13 mouse cellular contexts compared by ENCODE assay signal in the genomic region with DNA sequence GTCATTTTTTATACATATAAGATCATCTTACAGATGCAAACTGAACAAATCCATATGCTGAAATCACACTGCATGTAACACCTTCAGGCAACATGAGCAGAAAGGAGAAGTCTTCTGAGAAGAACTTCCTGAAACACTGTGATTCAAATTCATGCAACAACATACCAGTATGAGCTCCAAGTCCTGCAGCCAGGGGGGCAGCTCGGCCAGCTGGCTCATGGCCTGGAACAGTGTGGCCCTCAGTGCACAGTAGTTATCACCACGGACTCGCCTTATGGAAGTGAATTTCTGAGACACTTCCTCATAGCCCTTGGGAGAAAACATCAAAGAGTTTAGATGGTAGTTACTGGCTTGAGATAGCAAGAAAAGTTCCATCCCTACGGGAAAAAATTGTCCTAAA. TPM values are rescaled to one million over a fixed set of nuclear protein-coding genes. Genes with fewer than 3 reads are reported as not detected.
A peak's percentile ranks its signal among the peaks of the same experiment; 100 is the strongest.
DNase-seq lines count a peak whose midpoint lies in the region; ATAC-seq and TF ChIP-seq lines count a peak whose summit lies in the region.
"Had no signal": no experiment of that assay in that cellular context is flagged by ENCODE, and none has a peak within 500 bp of the region (broad histone marks: within the 10 kb centered on the region; RNA-seq: fewer than 3 reads in every experiment).

No protein-coding gene starts in this region.

- WGBS in hindbrain, postnatal 0 days = 56% methylated on average over 4 of the region's 4 CpGs
- 92% methylated on average over 4 of the region's 4 CpGs for WGBS in hindbrain, embryonic 11.5 days
- WGBS in hindbrain, embryonic 14.5 days = 84% methylated on average over 4 of the region's 4 CpGs

- peak; percentile 20; the same call in 1 of the 2 replicates for TF ChIP-seq CTCF in hindbrain, postnatal 0 days (IDR thresholded peaks at IDR 0.05; ENCODE audit: low read depth)

- H3K27ac ChIP-seq in hindbrain, postnatal 0 days = no peak overlapping the region
- H3K27ac ChIP-seq in hindbrain, embryonic 11.5 days (ENCODE audit: low read depth, low read length) = no peak overlapping the region
- H3K27ac ChIP-seq in hindbrain, embryonic 14.5 days = no peak overlapping the region
- H3K27ac ChIP-seq: embryonic facial prominence, embryonic 15.5 days; hindbrain, embryonic 13.5 days; midbrain, embryonic 12.5 days had no signal

- no peaks in the 10 kb centered on the region for H3K27me3 ChIP-seq in hindbrain, postnatal 0 days (ENCODE audit: insufficient read depth, low read length)
- no peaks in the 10 kb centered on the region for H3K27me3 ChIP-seq in hindbrain, embryonic 11.5 days (ENCODE audit: control insufficient read depth, insufficient read depth, low read length)
- H3K27me3 ChIP-seq in hindbrain, embryonic 14.5 days (ENCODE audit: control insufficient read depth, insufficient read depth, low read length) = no peaks in the 10 kb centered on the region
- H3K27me3 ChIP-seq: embryonic facial prominence, embryonic 15.5 days; hindbrain, embryonic 13.5 days; midbrain, embryonic 12.5 days had no signal

- no peak overlapping the region for H3K9ac ChIP-seq in hindbrain, postnatal 0 days (replicated peaks; ENCODE audit: low read length)
- no peak overlapping the region for H3K9ac ChIP-seq in hindbrain, embryonic 11.5 days (ENCODE audit: low read depth, low read length)
- no peak overlapping the region for H3K9ac ChIP-seq in hindbrain, embryonic 14.5 days
- H3K9ac ChIP-seq: embryonic facial prominence, embryonic 15.5 days; hindbrain, embryonic 13.5 days; midbrain, embryonic 12.5 days had no signal

- H3K4me2 ChIP-seq in hindbrain, postnatal 0 days (ENCODE audit: low read depth, low read length) = no peak overlapping the region
- H3K4me2 ChIP-seq in hindbrain, embryonic 11.5 days (replicated peaks; ENCODE audit: low read depth, low read length) = no peak overlapping the region
- H3K4me2 ChIP-seq in hindbrain, embryonic 14.5 days (replicated peaks) = no peak overlapping the region
- H3K4me2 ChIP-seq: embryonic facial prominence, embryonic 15.5 days; hindbrain, embryonic 13.5 days; midbrain, embryonic 12.5 days had no signal

- intact Hi-C loops in gastrocnemius, postnatal 14 days (cut with DNase I; ENCODE audit: low total_unique reads) = loop anchor here (10.0 kb wide), 1 partner anchor 291 kb away; no protein-coding TSS in a partner anchor

- H3K4me1 ChIP-seq in hindbrain, postnatal 0 days (ENCODE audit: insufficient read depth, low read length) = no peaks in the 10 kb centered on the region
- no peaks in the 10 kb centered on the region for H3K4me1 ChIP-seq in hindbrain, embryonic 11.5 days (replicated peaks; ENCODE audit: control insufficient read depth, insufficient read depth, low read length)
- no peaks in the 10 kb centered on the region for H3K4me1 ChIP-seq in hindbrain, embryonic 14.5 days (replicated peaks; ENCODE audit: control insufficient read depth, insufficient read depth, low read length)
- H3K4me1 ChIP-seq: midbrain, embryonic 12.5 days had no signal

- DNase-seq in hindbrain, postnatal 0 days (ENCODE audit: low spot score) = peak; percentile 31
- no peak for DNase-seq in hindbrain, embryonic 11.5 days (ENCODE audit: low spot score)
- peak; percentile 69 for DNase-seq in cerebellum, adult 11-12 months
- peak; percentile 74 for DNase-seq in gastrocnemius, postnatal 14 days
- DNase-seq in lung, postnatal 14 days = peak; percentile 53
- no peak for DNase-seq in hindbrain, embryonic 14.5 days (ENCODE audit: low spot score)
- no peak for DNase-seq in frontal cortex, postnatal 14 days (ENCODE audit: low spot score in 2 of 2)
- DNase-seq in liver = no peak
- DNase-seq: right cerebral cortex, postnatal 25 days had no signal

- no peaks in the 10 kb centered on the region for H3K9me3 ChIP-seq in hindbrain, postnatal 0 days (ENCODE audit: low read length)
- H3K9me3 ChIP-seq in hindbrain, embryonic 11.5 days (ENCODE audit: control insufficient read depth, low read length) = no peaks in the 10 kb centered on the region
- no peaks in the 10 kb centered on the region for H3K9me3 ChIP-seq in hindbrain, embryonic 14.5 days (ENCODE audit: control insufficient read depth, low read length)
- H3K9me3 ChIP-seq: embryonic facial prominence, embryonic 15.5 days; hindbrain, embryonic 13.5 days; midbrain, embryonic 12.5 days had no signal

- H3K4me3 ChIP-seq in hindbrain, postnatal 0 days (ENCODE audit: low read length) = no peak overlapping the region
- no peak overlapping the region for H3K4me3 ChIP-seq in hindbrain, embryonic 11.5 days (ENCODE audit: low read depth, low read length)
- no peak overlapping the region for H3K4me3 ChIP-seq in hindbrain, embryonic 14.5 days (replicated peaks; ENCODE audit: low read length)
- H3K4me3 ChIP-seq: embryonic facial prominence, embryonic 15.5 days; hindbrain, embryonic 13.5 days; midbrain, embryonic 12.5 days had no signal

- no peak for ATAC-seq in hindbrain, postnatal 0 days
- no peak for ATAC-seq in hindbrain, embryonic 11.5 days (ENCODE audit: low FRiP score)
- no peak for ATAC-seq in hindbrain, embryonic 14.5 days (ENCODE audit: low FRiP score)
- ATAC-seq: activated CD4-positive, CD25-positive, alpha-beta regulatory T cell, adult 4 months had no signal

- peaks cover 14% of the 10 kb centered on the region; the same call in 1 of the 2 replicates for H3K36me3 ChIP-seq in hindbrain, postnatal 0 days (ENCODE audit: insufficient read depth, low read length)
- H3K36me3 ChIP-seq in hindbrain, embryonic 11.5 days (ENCODE audit: control insufficient read depth, insufficient read depth, low read length) = no peaks in the 10 kb centered on the region
- H3K36me3 ChIP-seq in hindbrain, embryonic 14.5 days (replicated peaks; ENCODE audit: control insufficient read depth, insufficient read depth) = peaks cover 40% of the 10 kb centered on the region

RNA-seq across cellular contexts. Expression of a gene that starts 14.3 kb away (rescaled TPM):
- 15.9 and 16.5 TPM in 2 replicates for total RNA-seq in hindbrain, postnatal 0 days (2014; rRNA removed)
- 25.4 and 26.3 TPM in 2 replicates for polyA plus RNA-seq in hindbrain, postnatal 0 days (2015; fragmentation: Nextera tagmentation; extraction: Ambion mirVana)
- polyA plus RNA-seq in hindbrain, embryonic 11.5 days (2014; fragmentation: Nextera tagmentation; extraction: Ambion mirVana) = 31.8 and 32.0 TPM in 2 replicates
- 10 to 100 TPM; 14.9 to 17.4 TPM for total RNA-seq in gastrocnemius, postnatal 14 days (2021)
- 30.0 and 31.4 TPM in 2 replicates for polyA plus RNA-seq in hindbrain, embryonic 14.5 days (2014; fragmentation: Nextera tagmentation; extraction: Ambion mirVana)

Comparison
In these comparisons a context has a peak if more than half of its experiments do, and no peak if none do; other contexts are left out.
1. DNase-seq: peak in hindbrain, postnatal 0 days (single experiment), cerebellum, adult 11-12 months (single experiment), gastrocnemius, postnatal 14 days (single experiment) and lung, postnatal 14 days (single experiment); none in hindbrain, embryonic 11.5 days (single experiment), hindbrain, embryonic 14.5 days (single experiment), frontal cortex, postnatal 14 days (0 of 2) and liver (single experiment).